Comparison of ENCODE assay signal across 25 mouse cellular contexts in the genomic region with DNA sequence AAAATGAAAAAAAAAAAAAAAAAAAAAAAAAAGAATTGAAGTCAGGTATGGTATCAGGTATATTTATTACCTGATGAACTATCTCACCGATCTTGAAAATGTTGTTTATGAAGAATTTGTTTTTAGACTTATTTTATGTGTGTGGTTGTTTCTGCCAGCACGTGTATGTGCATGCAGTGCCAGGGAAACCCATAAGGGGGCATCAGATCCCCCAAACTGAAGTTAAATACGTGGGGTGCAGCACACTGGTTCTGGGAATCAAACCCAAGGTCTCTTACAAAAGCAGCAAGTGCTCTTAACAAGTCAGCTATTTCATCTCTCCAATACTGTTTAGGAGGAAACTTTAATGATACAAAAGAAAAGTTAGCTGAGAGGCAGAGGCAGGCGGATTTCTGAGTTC. TPM values are rescaled to one million over a fixed set of nuclear protein-coding genes. Genes with fewer than 3 reads are reported as not detected.
DNase-seq lines count a peak whose midpoint lies in the region; ATAC-seq and TF ChIP-seq lines count a peak whose summit lies in the region.
"Had no signal": no experiment of that assay in that cellular context is flagged by ENCODE, and none has a peak within 500 bp of the region (broad histone marks: within the 10 kb centered on the region; RNA-seq: fewer than 3 reads in every experiment).

No protein-coding gene starts in this region.

- H3K27me3 ChIP-seq in liver, postnatal 0 days (ENCODE audit: insufficient read depth, low read length) = peaks cover 12% of the 10 kb centered on the region
- H3K27me3 ChIP-seq in liver, embryonic 11.5 days (replicated peaks; ENCODE audit: control insufficient read depth, insufficient read depth, low read length) = peaks cover 15% of the 10 kb centered on the region
- H3K27me3 ChIP-seq in hindbrain, embryonic 14.5 days (ENCODE audit: control insufficient read depth, insufficient read depth, low read length) = peaks cover 14% of the 10 kb centered on the region; the same call in 1 of the 2 replicates

- intact Hi-C loops in gastrocnemius, adult 2 months (cut with DNase I) = no loop called here
- intact Hi-C loops in gastrocnemius, postnatal 14 days (cut with DNase I; ENCODE audit: low total_unique reads) = no loop called here

- TF ChIP-seq CTCF in gastrocnemius, adult 2 months (IDR thresholded peaks at IDR 0.05) = peak; percentile 33; the same call in 1 of the 2 replicates
- peak; percentile 16; the same call in 1 of the 2 replicates for TF ChIP-seq CTCF in liver, postnatal 0 days (IDR thresholded peaks at IDR 0.05; ENCODE audit: low read depth)

- no peak for ATAC-seq in liver, postnatal 0 days
- no peak for ATAC-seq in liver, embryonic 11.5 days (replicated peaks; ENCODE audit: low FRiP score)
- no peak for ATAC-seq in hindbrain, embryonic 14.5 days (ENCODE audit: low FRiP score)
- no peak for ATAC-seq in inflammation-experienced regulatory T-cells, adult 6 months
- ATAC-seq: activated CD4-positive, CD25-positive, alpha-beta regulatory T cell, adult 4 months had no signal

- H3K4me2 ChIP-seq in liver, postnatal 0 days (ENCODE audit: low read depth, low read length) = no peak overlapping the region
- H3K4me2 ChIP-seq in liver, embryonic 11.5 days = no peak overlapping the region
- no peak overlapping the region for H3K4me2 ChIP-seq in hindbrain, embryonic 14.5 days (replicated peaks)
- H3K4me2 ChIP-seq: embryonic facial prominence, embryonic 15.5 days; liver, embryonic 15.5 days; stomach, embryonic 15.5 days had no signal

- 78% methylated on average over 4 of the region's 4 CpGs for WGBS in liver, postnatal 0 days (ENCODE audit: insufficient replicate concordance)
- 80% methylated on average over 4 of the region's 4 CpGs for WGBS in liver, embryonic 11.5 days
- 82% methylated on average over 4 of the region's 4 CpGs for WGBS in hindbrain, embryonic 14.5 days

- TF ChIP-seq EP300 in liver, postnatal 0 days (IDR thresholded peaks at IDR 0.05; ENCODE audit: low read depth) = no peak

- no peak overlapping the region for H3K4me3 ChIP-seq in gastrocnemius, adult 2 months
- H3K4me3 ChIP-seq in liver, postnatal 0 days (ENCODE audit: low read depth, low read length) = no peak overlapping the region
- H3K4me3 ChIP-seq in liver, embryonic 11.5 days (ENCODE audit: low read depth, low read length) = no peak overlapping the region
- H3K4me3 ChIP-seq in hindbrain, embryonic 14.5 days (replicated peaks; ENCODE audit: low read length) = no peak overlapping the region
- H3K4me3 ChIP-seq: embryonic facial prominence, embryonic 15.5 days; forebrain, embryonic 10.5 days; hindbrain, embryonic 10.5 days; liver, embryonic 15.5 days; myocyte; stomach, embryonic 15.5 days had no signal

- H3K4me1 ChIP-seq in liver, postnatal 0 days (ENCODE audit: insufficient read depth) = no peaks in the 10 kb centered on the region
- peaks cover 7% of the 10 kb centered on the region for H3K4me1 ChIP-seq in liver, embryonic 11.5 days (replicated peaks; ENCODE audit: control insufficient read depth, insufficient read depth, low read length)
- H3K4me1 ChIP-seq in hindbrain, embryonic 14.5 days (replicated peaks; ENCODE audit: control insufficient read depth, insufficient read depth, low read length) = peaks cover 10% of the 10 kb centered on the region

- no peak overlapping the region for H3K9ac ChIP-seq in liver, postnatal 0 days (replicated peaks)
- H3K9ac ChIP-seq in liver, embryonic 11.5 days (ENCODE audit: low read depth, low read length) = no peak overlapping the region
- no peak overlapping the region for H3K9ac ChIP-seq in hindbrain, embryonic 14.5 days
- H3K9ac ChIP-seq: embryonic facial prominence, embryonic 15.5 days; liver, embryonic 15.5 days; stomach, embryonic 15.5 days had no signal

- no peaks in the 10 kb centered on the region for H3K36me3 ChIP-seq in liver, postnatal 0 days (replicated peaks; ENCODE audit: insufficient read depth, low read length)
- H3K36me3 ChIP-seq in liver, embryonic 11.5 days (ENCODE audit: control insufficient read depth, insufficient read depth, low read length) = no peaks in the 10 kb centered on the region
- peaks cover 5% of the 10 kb centered on the region for H3K36me3 ChIP-seq in hindbrain, embryonic 14.5 days (replicated peaks; ENCODE audit: control insufficient read depth, insufficient read depth)
- H3K36me3 ChIP-seq: embryonic facial prominence, embryonic 15.5 days; liver, embryonic 15.5 days; stomach, embryonic 15.5 days had no signal

- no peak for DNase-seq in gastrocnemius, adult 2 months
- DNase-seq in gastrocnemius, postnatal 14 days = no peak
- DNase-seq in liver, postnatal 0 days = no peak
- DNase-seq in liver, embryonic 11.5 days (ENCODE audit: low spot score) = no peak
- peak; percentile 15 to 23 for DNase-seq in B cell, adult 2 months
- peak; percentile 39 for DNase-seq in NIH3T3 (ENCODE audit: low read depth)
- DNase-seq in hindbrain, embryonic 14.5 days (ENCODE audit: low spot score) = no peak
- DNase-seq: adrenal gland, postnatal 10 days; cerebellum, postnatal 10 days; embryo, embryonic 11 days; gastrocnemius, postnatal 10 days; kidney, adult 8-10 months; kidney, postnatal 25 days; lung, postnatal 14 days; midbrain, embryonic 14.5 days; right cerebral cortex, postnatal 14 days had no signal

- no peak overlapping the region for H3K27ac ChIP-seq in gastrocnemius, adult 2 months
- H3K27ac ChIP-seq in liver, postnatal 0 days (ENCODE audit: low read depth) = no peak overlapping the region
- H3K27ac ChIP-seq in liver, embryonic 11.5 days (ENCODE audit: low read depth, low read length) = no peak overlapping the region
- no peak overlapping the region for H3K27ac ChIP-seq in hindbrain, embryonic 14.5 days
- H3K27ac ChIP-seq: embryonic facial prominence, embryonic 15.5 days; forebrain, embryonic 10.5 days; hindbrain, embryonic 10.5 days; liver, embryonic 15.5 days; stomach, embryonic 15.5 days had no signal

- no peaks in the 10 kb centered on the region for H3K9me3 ChIP-seq in liver, postnatal 0 days (ENCODE audit: low read length)
- H3K9me3 ChIP-seq in liver, embryonic 11.5 days (ENCODE audit: control insufficient read depth, low read length) = no peaks in the 10 kb centered on the region
- no peaks in the 10 kb centered on the region for H3K9me3 ChIP-seq in hindbrain, embryonic 14.5 days (ENCODE audit: control insufficient read depth, low read length)
- H3K9me3 ChIP-seq: embryonic facial prominence, embryonic 15.5 days; forebrain, embryonic 10.5 days; hindbrain, embryonic 10.5 days; liver, embryonic 15.5 days; stomach, embryonic 15.5 days had no signal

RNA-seq across cellular contexts. Expression of gene Dysf, which starts 4.1 kb away (rescaled TPM):
- 10 to 100 TPM; 70.1 to 76.4 TPM for total RNA-seq in gastrocnemius, adult 2 months (2021)
- 10 to 100 TPM; 92.7 to 95.6 TPM for total RNA-seq in gastrocnemius, postnatal 14 days (2021)
- polyA plus RNA-seq in liver, postnatal 0 days (2015; fragmentation: Nextera tagmentation; extraction: Ambion mirVana) = 2.0 and 2.7 TPM in 2 replicates
- polyA plus RNA-seq in liver, embryonic 11.5 days (2014; fragmentation: Nextera tagmentation; extraction: Ambion mirVana) = 4.7 and 5.3 TPM in 2 replicates
- polyA plus RNA-seq in hindbrain, embryonic 14.5 days (2014; fragmentation: Nextera tagmentation; extraction: Ambion mirVana) = 3.3 TPM in 2 replicates
- not detected for polyA plus RNA-seq in inflammation-experienced regulatory T-cells, adult 6 months (2017; shearing (Covaris generic))
- total RNA-seq: megakaryocyte, adult 5-6 weeks had no signal
- polyA plus RNA-seq: activated CD4-positive, CD25-positive, alpha-beta regulatory T cell, adult 4 months had no signal

Comparison
In these comparisons a context has a peak if more than half of its experiments do, and no peak if none do; other contexts are left out.
1. DNase-seq: peak in B cell, adult 2 months (2 of 2) and NIH3T3 (single experiment); none in gastrocnemius, adult 2 months (single experiment), gastrocnemius, postnatal 14 days (single experiment), liver, postnatal 0 days (single experiment), liver, embryonic 11.5 days (single experiment) and hindbrain, embryonic 14.5 days (single experiment).